Mouse (Mus musculus) lung, embryonic 15.5 days (tissue): Measurements from ENCODE around the gene Pla1a. TPM values are rescaled to one million over a fixed set of nuclear protein-coding genes. Genes with fewer than 3 reads are reported as not detected.

Experiments
- ATAC-seq: fragments of 200-750 bp; cut with Nextera tagmentation; 2 replicates; pipeline ENCODE4 v1.8.0; 2017; ENCODE audit warnings: moderate number of reproducible peaks, borderline replicate concordance; ENCODE audit not compliant: low FRiP score, low TSS enrichment; ENCODE audit errors: extremely low read depth
- H3K27ac ChIP-seq: fragments of 300-500 bp; sonication (generic); 2 replicates; pipeline ENCODE4 v1.5.1; 2015; ENCODE audit warnings: moderate library complexity, mild to moderate bottlenecking, inconsistent platforms
- H3K27me3 ChIP-seq: fragments of 300-500 bp; sonication (generic); 2 replicates; pipeline ENCODE4 v1.6.1; 2015; ENCODE audit warnings: inconsistent platforms
- H3K36me3 ChIP-seq: fragments of 300-500 bp; sonication (generic); 2 replicates; pipeline ENCODE4 v1.6.1; 2015; ENCODE audit warnings: inconsistent platforms
- H3K4me1 ChIP-seq: fragments of 300-500 bp; sonication (generic); 2 replicates; pipeline ENCODE4 v1.6.1; 2015; ENCODE audit warnings: inconsistent platforms
- H3K4me2 ChIP-seq: fragments of 300-500 bp; sonication (generic); 2 replicates; pipeline ENCODE4 v1.6.1; 2015; ENCODE audit warnings: inconsistent platforms, mild to moderate bottlenecking, moderate library complexity
- H3K4me3 ChIP-seq: fragments of 300-500 bp; sonication (generic); 2 replicates; pipeline ENCODE4 v1.5.1; 2015; ENCODE audit warnings: mild to moderate bottlenecking, inconsistent platforms
- H3K9ac ChIP-seq: fragments of 300-500 bp; sonication (generic); 2 replicates; pipeline ENCODE4 v1.6.1; 2015; ENCODE audit warnings: inconsistent platforms
- H3K9me3 ChIP-seq: fragments of 300-500 bp; sonication (generic); 2 replicates; pipeline ENCODE4 v1.6.1; 2016; ENCODE audit warnings: inconsistent platforms
- WGBS: fragments of 180-500 bp; shearing (Covaris S2); methylation state at CpG from one replicate; pipeline ENCODE4 v1.1.7; 2015; 5-methylcytosine and 5-hydroxymethylcytosine counted together
- polyA plus RNA-seq: library from polyadenylated mRNA; unstranded; fragments of >200 nt; fragmentation: Nextera tagmentation; extraction: Ambion mirVana; gene quantifications from 2 replicates; pipeline ENCODE4 v1.2.1, GENCODE M21; 2015

Gene Pla1a
- polyA plus RNA-seq, 1 experiment from 2014 or later: 0.66 TPM

- Histone ChIP-seq H3K9ac (no peak overlapping the region), H3K36me3 (no peaks in the 10 kb centered on the region), H3K4me2 (no peak overlapping the region), H3K4me1 (no peaks in the 10 kb centered on the region), H3K27ac (no peak overlapping the region), H3K27me3 (no peaks in the 10 kb centered on the region), H3K4me3 (no peak overlapping the region), H3K9me3 (no peaks in the 10 kb centered on the region)
- ATAC-seq: no peak
- WGBS: 76% methylated on average over 8 of the region's 8 CpGs
Measured at GRCm38 (mm10) chr16:38469437-38469836, 36.5 kb upstream of the Pla1a start.

- Histone ChIP-seq H3K9ac (no peak overlapping the region), H3K27me3 (no peaks in the 10 kb centered on the region), H3K36me3 (no peaks in the 10 kb centered on the region), H3K9me3 (no peaks in the 10 kb centered on the region), H3K4me2 (no peak overlapping the region), H3K4me3 (no peak overlapping the region), H3K27ac (no peak overlapping the region), H3K4me1 (no peaks in the 10 kb centered on the region)
- no peak for ATAC-seq
- whole genome bisulfite sequencing: 33% methylated on average over 3 of the region's 3 CpGs
Measured at GRCm38 (mm10) chr16:38468706-38469018, 35.7 kb upstream of the Pla1a start.

GRCm38 (mm10) chr16:38467917-38468705, 35.2 kb upstream of the Pla1a start:
- no peak overlapping the region for H3K4me3 ChIP-seq
- no peaks in the 10 kb centered on the region for H3K36me3 ChIP-seq
- H3K9ac ChIP-seq: no peak overlapping the region
- no peak overlapping the region for H3K27ac ChIP-seq
- H3K4me1 ChIP-seq: no peaks in the 10 kb centered on the region
- no peaks in the 10 kb centered on the region for H3K9me3 ChIP-seq
- no peak overlapping the region for H3K4me2 ChIP-seq
- ATAC-seq: no peak
- H3K27me3 ChIP-seq: no peaks in the 10 kb centered on the region
- WGBS: 63% methylated on average over 8 of the region's 8 CpGs

GRCm38 (mm10) chr16:38467091-38467916, 34.4 kb upstream of the Pla1a start:
- Histone ChIP-seq H3K36me3 (no peaks in the 10 kb centered on the region), H3K4me3 (no peak overlapping the region), H3K4me1 (no peaks in the 10 kb centered on the region), H3K27ac (no peak overlapping the region), H3K27me3 (no peaks in the 10 kb centered on the region), H3K9ac (no peak overlapping the region), H3K4me2 (no peak overlapping the region), H3K9me3 (no peaks in the 10 kb centered on the region)
- no peak for ATAC-seq
- WGBS: 74% methylated on average over 13 of the region's 13 CpGs

GRCm38 (mm10) chr16:38466089-38466488, 33.1 kb upstream of the Pla1a start:
- Histone ChIP-seq H3K27me3 (no peaks in the 10 kb centered on the region), H3K9me3 (no peaks in the 10 kb centered on the region), H3K4me1 (no peaks in the 10 kb centered on the region), H3K4me3 (no peak overlapping the region), H3K27ac (no peak overlapping the region), H3K9ac (no peak overlapping the region), H3K36me3 (no peaks in the 10 kb centered on the region), H3K4me2 (no peak overlapping the region)
- no peak for ATAC-seq
- WGBS: 68% methylated on average over 4 of the region's 4 CpGs

GRCm38 (mm10) chr16:38463305-38463704, 30.4 kb upstream of the Pla1a start:
- no peak for ATAC-seq
- H3K4me1 ChIP-seq: no peaks in the 10 kb centered on the region
- H3K4me2 ChIP-seq: no peak overlapping the region
- H3K9ac ChIP-seq: no peak overlapping the region
- no peaks in the 10 kb centered on the region for H3K36me3 ChIP-seq
- 78% methylated on average over 5 of the region's 5 CpGs for WGBS
- H3K27ac ChIP-seq: no peak overlapping the region
- H3K27me3 ChIP-seq: no peaks in the 10 kb centered on the region
- no peak overlapping the region for H3K4me3 ChIP-seq
- H3K9me3 ChIP-seq: no peaks in the 10 kb centered on the region

GRCm38 (mm10) chr16:38462161-38462560, 29.2 kb upstream of the Pla1a start:
- 64% methylated on average over 7 of the region's 7 CpGs for WGBS
- Histone ChIP-seq H3K27ac (no peak overlapping the region), H3K9ac (no peak overlapping the region)

GRCm38 (mm10) chr16:38461749-38462148, 28.8 kb upstream of the Pla1a start:
- Histone ChIP-seq H3K9me3 (no peaks in the 10 kb centered on the region), H3K36me3 (no peaks in the 10 kb centered on the region), H3K4me1 (no peaks in the 10 kb centered on the region), H3K4me3 (no peak overlapping the region), H3K4me2 (no peak overlapping the region), H3K9ac (no peak overlapping the region), H3K27me3 (no peaks in the 10 kb centered on the region), H3K27ac (no peak overlapping the region)
- WGBS: 46% methylated on average over 8 of the region's 8 CpGs
- ATAC-seq: no peak

More at GRCm38 (mm10) chr16:38462161-38462560, 29.2 kb upstream of the Pla1a start:
- no peaks in the 10 kb centered on the region for H3K27me3 ChIP-seq
- H3K4me2 ChIP-seq: no peak overlapping the region
- no peak for ATAC-seq
- H3K4me3 ChIP-seq: no peak overlapping the region
- no peaks in the 10 kb centered on the region for H3K9me3 ChIP-seq
- H3K4me1 ChIP-seq: no peaks in the 10 kb centered on the region
- H3K36me3 ChIP-seq: no peaks in the 10 kb centered on the region

GRCm38 (mm10) chr16:38459990-38460389, 27.0 kb upstream of the Pla1a start:
- WGBS: 85% methylated on average over 4 of the region's 4 CpGs

GRCm38 (mm10) chr16:38458600-38459280, 25.8 kb upstream of the Pla1a start:
- Histone ChIP-seq H3K4me2 (no peak overlapping the region), H3K36me3 (no peaks in the 10 kb centered on the region), H3K4me3 (no peak overlapping the region), H3K27me3 (no peaks in the 10 kb centered on the region), H3K9me3 (no peaks in the 10 kb centered on the region), H3K4me1 (no peaks in the 10 kb centered on the region), H3K9ac (no peak overlapping the region), H3K27ac (no peak overlapping the region)
- ATAC-seq: no peak
- 66% methylated on average over 6 of the region's 6 CpGs for WGBS

More at GRCm38 (mm10) chr16:38459990-38460389, 27.0 kb upstream of the Pla1a start:
- no peak overlapping the region for H3K9ac ChIP-seq
- no peak overlapping the region for H3K4me3 ChIP-seq
- no peak overlapping the region for H3K4me2 ChIP-seq
- no peaks in the 10 kb centered on the region for H3K27me3 ChIP-seq
- ATAC-seq: no peak
- H3K27ac ChIP-seq: no peak overlapping the region
- H3K36me3 ChIP-seq: no peaks in the 10 kb centered on the region
- H3K4me1 ChIP-seq: no peaks in the 10 kb centered on the region
- no peaks in the 10 kb centered on the region for H3K9me3 ChIP-seq

GRCm38 (mm10) chr16:38456812-38457567, 24.0 kb upstream of the Pla1a start:
- H3K27me3 ChIP-seq: no peaks in the 10 kb centered on the region
- no peak overlapping the region for H3K4me3 ChIP-seq
- H3K9me3 ChIP-seq: no peaks in the 10 kb centered on the region
- no peaks in the 10 kb centered on the region for H3K36me3 ChIP-seq
- no peak overlapping the region for H3K9ac ChIP-seq
- H3K27ac ChIP-seq: no peak overlapping the region
- no peak overlapping the region for H3K4me2 ChIP-seq
- 42% methylated on average over 11 of the region's 11 CpGs for WGBS
- no peak for ATAC-seq
- H3K4me1 ChIP-seq: no peaks in the 10 kb centered on the region
